Mouse (Mus musculus): ENCODE data around the gene Adgrl3. TPM values are rescaled to one million over a fixed set of nuclear protein-coding genes. Genes with fewer than 3 reads are reported as not detected.

The Adgrl3 gene
- polyA plus RNA-seq, 1 experiment from 2014 or later = 31.7 TPM

DNA sequence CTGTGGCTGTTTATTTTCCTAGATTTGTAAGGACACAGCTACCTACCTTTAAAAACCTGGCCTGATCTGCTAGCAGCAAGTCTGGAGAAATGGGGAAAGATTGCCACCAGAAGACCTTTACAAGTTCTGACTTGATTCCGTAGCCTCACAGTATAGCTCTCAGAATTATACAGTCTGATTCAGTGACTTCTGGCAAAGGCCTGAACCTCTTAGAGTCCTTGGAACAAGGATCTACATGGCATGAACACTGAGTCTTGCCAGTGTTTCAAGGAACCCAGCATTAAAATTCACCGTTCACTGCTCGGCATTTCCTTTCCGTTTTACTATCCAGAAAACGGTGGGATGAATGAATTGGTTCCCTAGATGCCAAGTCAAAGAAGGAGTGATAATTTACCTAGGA lies 756.3 kb downstream of the Adgrl3 start:
- H3K9me3 ChIP-seq (replicated peaks) = no peaks in the 10 kb centered on the region
- no peak overlapping the region for H3K9ac ChIP-seq
- peaks cover 3% of the 10 kb centered on the region; the same call in 1 of the 2 replicates for H3K4me1 ChIP-seq
- H3K27ac ChIP-seq = no peak overlapping the region
- H3K27me3 ChIP-seq = no peaks in the 10 kb centered on the region
- no peak overlapping the region for H3K4me3 ChIP-seq
- ATAC-seq = no peak
- H3K36me3 ChIP-seq (ENCODE audit: poor library complexity, severe bottlenecking) = no peaks in the 10 kb centered on the region
- 90% methylated on average over 5 of the region's 5 CpGs for WGBS
- no peak overlapping the region for H3K4me2 ChIP-seq

DNA sequence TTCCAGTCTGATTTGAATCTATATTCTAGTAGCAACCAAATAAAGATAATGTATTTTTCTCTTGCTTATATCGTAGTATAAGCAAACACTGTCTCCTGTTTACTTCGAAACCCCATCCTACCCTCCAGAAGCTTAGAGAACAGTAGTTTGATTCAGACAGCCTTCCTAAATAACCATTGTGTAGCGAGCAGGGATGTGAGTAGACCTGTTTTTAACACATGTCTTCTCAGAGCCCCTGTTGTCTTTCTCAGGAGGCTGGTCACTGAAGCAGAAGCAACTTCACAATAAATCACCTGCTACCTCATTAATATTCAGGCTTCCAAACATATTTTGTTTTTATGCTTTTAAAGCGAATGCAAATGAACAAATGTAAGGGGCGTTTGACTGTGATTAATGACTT lies 756.8 kb downstream of the Adgrl3 start:
- no peak for ATAC-seq
- Histone ChIP-seq H3K36me3 (ENCODE audit: poor library complexity, severe bottlenecking) (no peaks in the 10 kb centered on the region), H3K4me3 (no peak overlapping the region), H3K9me3 (replicated peaks) (no peaks in the 10 kb centered on the region), H3K27ac (no peak overlapping the region), H3K4me2 (no peak overlapping the region), H3K9ac (no peak overlapping the region), H3K27me3 (no peaks in the 10 kb centered on the region), H3K4me1 (peaks cover 3% of the 10 kb centered on the region; the same call in 1 of the 2 replicates)
- 47% methylated on average over 5 of the region's 5 CpGs for WGBS

DNA sequence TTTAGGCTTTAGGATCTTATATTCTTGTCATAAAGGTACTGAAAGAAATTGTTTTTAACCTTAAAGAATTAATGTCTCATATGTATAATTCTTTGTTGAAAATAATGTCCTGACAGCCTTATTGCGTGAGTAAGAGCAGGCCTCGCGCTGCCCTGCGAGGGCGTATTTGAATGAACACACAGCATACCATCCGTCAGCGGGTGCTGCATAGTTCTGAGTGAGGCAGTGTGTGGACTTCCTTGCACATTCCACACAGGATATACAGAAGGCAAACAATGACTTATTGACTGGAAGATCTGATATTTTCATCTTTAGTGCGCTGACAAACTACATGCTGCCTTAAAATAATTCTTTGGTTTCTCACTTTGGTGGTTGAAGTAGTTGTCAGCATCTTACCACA lies 764.8 kb downstream of the Adgrl3 start:
- Histone ChIP-seq H3K4me2 (no peak overlapping the region), H3K27me3 (no peaks in the 10 kb centered on the region), H3K9me3 (replicated peaks) (no peaks in the 10 kb centered on the region), H3K36me3 (ENCODE audit: poor library complexity, severe bottlenecking) (no peaks in the 10 kb centered on the region), H3K4me1 (no peaks in the 10 kb centered on the region), H3K4me3 (no peak overlapping the region), H3K27ac (no peak overlapping the region), H3K9ac (no peak overlapping the region)
- 82% methylated on average over 8 of the region's 8 CpGs for WGBS
- ATAC-seq = no peak

DNA sequence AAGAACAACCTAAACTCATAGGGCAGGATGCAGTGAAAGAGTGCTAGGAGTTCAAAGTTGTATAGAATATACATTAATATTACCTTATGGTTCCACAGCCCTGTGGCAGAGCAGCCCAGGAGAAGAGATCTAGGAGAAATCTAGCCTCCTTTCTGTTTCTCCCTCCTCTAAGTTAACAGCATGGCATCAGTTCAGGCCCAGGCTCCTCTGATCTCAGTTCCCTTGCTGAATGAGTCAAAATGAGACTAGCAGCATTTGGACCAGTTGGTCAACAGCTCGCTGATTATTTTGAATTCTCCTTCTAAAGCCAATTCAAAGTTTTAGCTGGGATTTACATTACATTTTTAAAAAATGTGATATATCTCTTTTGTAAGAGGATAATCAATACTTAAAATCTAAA lies 770.8 kb downstream of the Adgrl3 start:
- no peak overlapping the region for H3K9ac ChIP-seq
- no peak for ATAC-seq
- no peak overlapping the region for H3K4me3 ChIP-seq
- H3K4me2 ChIP-seq = no peak overlapping the region
- 89% methylated on average over 1 of the region's 1 CpGs for WGBS
- H3K4me1 ChIP-seq = no peaks in the 10 kb centered on the region
- no peak overlapping the region for H3K27ac ChIP-seq
- peaks cover 6% of the 10 kb centered on the region for H3K36me3 ChIP-seq (ENCODE audit: poor library complexity, severe bottlenecking)
- H3K9me3 ChIP-seq (replicated peaks) = no peaks in the 10 kb centered on the region
- no peaks in the 10 kb centered on the region for H3K27me3 ChIP-seq

DNA sequence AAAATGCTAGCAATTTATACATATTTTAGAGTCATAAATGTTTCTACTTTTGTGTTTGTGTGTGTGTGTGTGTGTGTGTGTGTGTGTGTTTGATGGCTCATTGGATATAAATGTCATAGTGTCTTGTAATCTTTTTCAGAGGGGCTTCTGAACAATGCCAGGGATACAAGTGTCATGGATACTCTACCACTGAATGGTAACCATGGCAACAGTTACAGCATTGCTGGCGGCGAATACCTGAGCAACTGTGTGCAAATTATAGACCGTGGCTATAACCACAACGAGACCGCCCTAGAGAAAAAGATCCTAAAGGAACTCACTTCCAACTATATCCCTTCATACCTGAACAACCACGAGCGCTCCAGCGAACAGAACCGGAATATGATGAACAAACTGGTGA lies 774.2 kb downstream of the Adgrl3 start:
- H3K4me2 ChIP-seq = no peak overlapping the region
- no peak overlapping the region for H3K27ac ChIP-seq
- no peaks in the 10 kb centered on the region for H3K4me1 ChIP-seq
- H3K36me3 ChIP-seq (ENCODE audit: poor library complexity, severe bottlenecking) = peaks cover 6% of the 10 kb centered on the region
- 0 out of 2 replicates have a peak, but pooled peaks have one; percentile 24 for ATAC-seq
- H3K4me3 ChIP-seq = no peak overlapping the region
- 91% methylated on average over 9 of the region's 9 CpGs for whole genome bisulfite sequencing
- H3K9me3 ChIP-seq (replicated peaks) = no peaks in the 10 kb centered on the region
- H3K9ac ChIP-seq = no peak overlapping the region
- no peaks in the 10 kb centered on the region for H3K27me3 ChIP-seq

DNA sequence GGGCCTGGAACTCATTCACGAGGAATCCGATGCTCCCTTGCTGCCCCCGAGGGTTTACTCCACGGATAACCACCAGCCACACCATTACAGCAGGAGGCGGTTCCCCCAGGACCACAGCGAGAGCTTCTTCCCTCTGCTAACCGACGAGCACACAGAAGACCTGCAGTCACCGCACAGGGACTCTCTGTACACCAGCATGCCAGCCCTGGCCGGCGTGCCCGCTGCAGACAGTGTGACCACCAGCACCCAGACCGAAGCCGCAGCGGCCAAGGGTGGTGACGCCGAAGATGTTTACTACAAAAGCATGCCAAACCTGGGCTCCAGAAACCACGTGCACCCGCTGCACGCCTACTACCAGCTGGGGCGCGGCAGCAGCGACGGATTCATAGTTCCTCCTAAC lies 774.7 kb downstream of the Adgrl3 start:
- WGBS = 95% methylated on average over 24 of the region's 24 CpGs
- Histone ChIP-seq H3K9ac (no peak overlapping the region), H3K36me3 (ENCODE audit: poor library complexity, severe bottlenecking) (peaks cover 6% of the 10 kb centered on the region), H3K4me1 (no peaks in the 10 kb centered on the region), H3K27me3 (no peaks in the 10 kb centered on the region), H3K9me3 (replicated peaks) (no peaks in the 10 kb centered on the region), H3K27ac (no peak overlapping the region), H3K4me2 (no peak overlapping the region), H3K4me3 (no peak overlapping the region)
- no peak for ATAC-seq

DNA sequence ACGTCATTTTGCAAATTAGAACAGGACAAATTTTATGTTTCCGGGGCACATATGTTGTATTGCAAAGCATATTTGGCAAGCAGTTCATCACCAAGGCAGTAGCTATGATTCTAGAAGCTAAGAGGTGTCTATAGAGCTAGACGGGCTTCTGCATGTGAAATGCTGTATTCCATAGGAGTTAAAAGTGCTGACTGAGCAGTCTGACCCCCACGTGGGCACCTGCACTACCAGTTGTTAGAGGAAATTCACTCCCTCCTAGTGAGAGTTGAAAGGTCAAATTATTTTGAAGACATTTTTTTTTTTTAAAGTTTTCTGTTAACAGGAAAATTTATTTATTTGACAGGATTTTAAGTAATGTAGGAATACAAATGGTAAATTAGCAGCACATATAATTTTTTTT lies 776.2 kb downstream of the Adgrl3 start:
- H3K9ac ChIP-seq = no peak overlapping the region

DNA sequence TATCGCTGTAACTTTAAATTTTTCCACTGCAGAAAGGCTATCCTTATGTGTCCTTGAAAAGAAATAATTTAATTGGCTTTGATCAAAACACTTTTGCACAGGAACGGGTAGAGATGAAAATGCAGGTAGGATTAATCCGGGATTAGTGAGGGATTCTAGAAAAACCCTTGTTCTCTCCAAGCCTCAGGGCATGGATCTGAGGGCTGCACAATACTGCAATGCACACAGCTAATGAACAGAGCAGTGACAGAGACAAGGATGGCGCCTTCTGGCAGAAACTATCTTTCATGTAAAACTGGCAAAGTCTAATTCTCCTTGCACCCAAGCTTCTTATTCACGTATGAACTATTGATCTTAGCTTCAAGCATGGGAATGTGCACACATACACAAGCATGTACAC lies 791.0 kb downstream of the Adgrl3 start:
- no peak overlapping the region for H3K4me3 ChIP-seq
- no peak for ATAC-seq
- H3K9ac ChIP-seq = no peak overlapping the region
- H3K9me3 ChIP-seq (replicated peaks) = no peaks in the 10 kb centered on the region
- no peak overlapping the region for H3K4me2 ChIP-seq
- H3K4me1 ChIP-seq = no peaks in the 10 kb centered on the region
- no peaks in the 10 kb centered on the region for H3K27me3 ChIP-seq
- 57% methylated on average over 5 of the region's 5 CpGs for WGBS
- no peak overlapping the region for H3K27ac ChIP-seq
- no peaks in the 10 kb centered on the region for H3K36me3 ChIP-seq (ENCODE audit: poor library complexity, severe bottlenecking)

More for the DNA sequence above, 776.2 kb downstream of the Adgrl3 start:
- Histone ChIP-seq H3K9me3 (replicated peaks) (no peaks in the 10 kb centered on the region), H3K4me3 (no peak overlapping the region), H3K4me1 (no peaks in the 10 kb centered on the region), H3K36me3 (ENCODE audit: poor library complexity, severe bottlenecking) (peaks cover 6% of the 10 kb centered on the region), H3K27ac (no peak overlapping the region), H3K4me2 (no peak overlapping the region), H3K27me3 (no peaks in the 10 kb centered on the region)
- WGBS = 82% methylated on average over 4 of the region's 4 CpGs
- ATAC-seq = no peak

DNA sequence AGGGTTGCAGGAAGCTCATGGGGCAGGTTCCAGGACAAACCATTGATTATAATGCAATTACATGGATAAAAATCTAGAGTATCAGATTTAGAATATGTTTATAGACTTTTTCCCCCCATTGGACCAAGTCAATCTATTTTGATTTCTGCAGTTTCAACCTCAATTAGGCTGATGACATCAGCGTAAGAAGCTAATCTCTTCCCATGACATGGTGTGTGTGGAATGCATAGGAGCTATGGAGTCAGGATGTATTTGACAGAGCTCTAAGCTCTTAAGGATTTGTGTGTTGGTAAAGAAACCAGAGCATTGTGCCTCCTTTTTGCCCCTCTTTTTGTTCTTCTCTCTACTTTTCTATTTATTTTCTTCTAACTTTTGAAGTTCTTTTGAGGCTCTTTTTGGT lies 812.1 kb downstream of the Adgrl3 start:
- H3K27ac ChIP-seq = no peak overlapping the region
- no peak overlapping the region for H3K9ac ChIP-seq
- no peak for ATAC-seq
- H3K36me3 ChIP-seq (ENCODE audit: poor library complexity, severe bottlenecking) = no peaks in the 10 kb centered on the region
- H3K4me2 ChIP-seq = no peak overlapping the region
- H3K4me1 ChIP-seq = no peaks in the 10 kb centered on the region
- WGBS = 87% methylated on average over 1 of the region's 1 CpGs
- H3K4me3 ChIP-seq = no peak overlapping the region
- H3K27me3 ChIP-seq = no peaks in the 10 kb centered on the region
- H3K9me3 ChIP-seq (replicated peaks) = no peaks in the 10 kb centered on the region

DNA sequence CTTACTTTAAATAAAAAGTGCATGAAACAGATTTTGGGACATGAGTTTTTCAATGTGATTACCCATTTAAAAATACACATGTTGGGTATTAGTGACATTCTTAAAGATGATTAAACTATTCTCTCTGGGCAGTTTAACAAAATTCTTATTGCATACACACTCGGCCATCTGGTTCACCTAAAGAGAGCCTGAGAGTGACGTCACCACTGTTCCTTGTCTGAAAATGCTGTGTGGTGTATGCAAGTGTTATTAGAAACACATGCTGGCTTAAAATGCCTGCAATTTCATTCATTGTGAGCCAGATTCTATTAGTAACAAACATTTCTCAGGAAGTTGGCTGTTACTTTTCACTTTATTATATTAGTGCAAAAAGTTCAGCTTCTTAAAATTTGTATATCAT lies 812.7 kb downstream of the Adgrl3 start:
- Histone ChIP-seq H3K4me3 (no peak overlapping the region), H3K9ac (no peak overlapping the region), H3K27ac (no peak overlapping the region), H3K36me3 (ENCODE audit: poor library complexity, severe bottlenecking) (no peaks in the 10 kb centered on the region), H3K4me1 (no peaks in the 10 kb centered on the region), H3K27me3 (no peaks in the 10 kb centered on the region), H3K9me3 (replicated peaks) (no peaks in the 10 kb centered on the region), H3K4me2 (no peak overlapping the region)
- WGBS = 81% methylated on average over 2 of the region's 2 CpGs
- ATAC-seq = no peak

DNA sequence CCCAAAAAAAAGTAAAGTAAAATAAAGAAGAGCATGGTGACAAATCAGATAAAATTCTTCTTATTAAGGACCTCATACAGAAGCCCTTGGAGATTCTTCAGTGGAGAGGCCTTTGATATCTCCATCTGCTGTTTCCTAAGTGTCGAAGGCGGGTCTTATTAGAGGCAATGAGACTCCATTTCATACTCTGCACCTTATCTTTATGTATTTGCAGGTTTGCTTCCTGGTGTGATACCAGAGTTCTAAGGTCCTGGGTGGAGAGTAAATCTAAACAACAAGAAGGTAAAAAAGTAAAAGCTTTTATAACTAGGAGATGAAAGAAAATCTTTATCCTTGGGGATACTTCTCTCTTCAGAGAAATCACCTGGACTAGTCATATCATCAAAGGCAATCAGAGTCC lies 817.9 kb downstream of the Adgrl3 start:
- Histone ChIP-seq H3K36me3 (ENCODE audit: poor library complexity, severe bottlenecking) (no peaks in the 10 kb centered on the region), H3K9me3 (replicated peaks) (no peaks in the 10 kb centered on the region), H3K27me3 (no peaks in the 10 kb centered on the region), H3K9ac (no peak overlapping the region), H3K27ac (no peak overlapping the region), H3K4me1 (no peaks in the 10 kb centered on the region), H3K4me2 (no peak overlapping the region), H3K4me3 (no peak overlapping the region)
- 89% methylated on average over 2 of the region's 2 CpGs for WGBS
- ATAC-seq = no peak

DNA sequence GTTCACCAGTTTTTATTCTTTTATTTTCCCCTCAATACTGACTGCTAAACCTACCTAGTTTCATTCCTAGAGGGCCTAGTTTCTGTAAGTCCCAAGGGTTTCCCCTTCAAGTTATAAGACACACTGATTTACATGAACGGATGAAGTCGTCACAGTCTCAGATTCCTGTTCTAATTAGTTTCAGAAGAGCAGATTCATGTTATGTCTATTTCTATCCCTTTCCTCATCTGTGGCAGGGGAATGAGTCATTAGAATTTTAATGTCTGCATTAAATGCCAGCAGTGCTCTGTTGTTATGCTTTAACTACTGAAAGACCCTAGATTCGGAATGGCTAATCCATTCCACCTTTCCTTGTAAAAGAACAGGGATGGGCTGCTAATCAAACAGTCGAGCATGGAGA lies 823.9 kb downstream of the Adgrl3 start:
- no peak for ATAC-seq
- Histone ChIP-seq H3K4me3 (no peak overlapping the region), H3K27ac (no peak overlapping the region), H3K4me1 (no peaks in the 10 kb centered on the region), H3K36me3 (ENCODE audit: poor library complexity, severe bottlenecking) (no peaks in the 10 kb centered on the region), H3K27me3 (no peaks in the 10 kb centered on the region), H3K9ac (no peak overlapping the region), H3K9me3 (replicated peaks) (no peaks in the 10 kb centered on the region), H3K4me2 (no peak overlapping the region)
- 43% methylated on average over 4 of the region's 4 CpGs for WGBS

DNA sequence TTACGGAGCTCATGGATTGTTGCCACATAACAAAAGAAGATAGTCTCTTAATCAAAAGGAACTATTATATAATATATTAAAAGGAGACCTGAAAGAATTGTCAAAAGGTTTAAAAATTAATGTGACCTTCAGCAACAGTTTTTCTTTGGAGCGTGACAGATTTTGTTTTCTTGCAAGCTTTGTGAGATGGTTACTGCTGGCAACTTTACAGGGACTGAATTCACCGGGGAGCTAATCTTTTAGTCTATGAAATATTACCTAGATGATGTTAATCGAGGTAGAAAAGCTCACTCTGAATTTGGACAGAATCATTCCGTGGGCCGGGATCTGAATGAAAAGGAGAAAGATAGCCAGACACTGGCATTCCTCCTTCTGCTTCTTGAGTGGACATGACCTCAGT lies 850.4 kb downstream of the Adgrl3 start:
- Histone ChIP-seq H3K9ac (no peak overlapping the region), H3K9me3 (replicated peaks) (no peaks in the 10 kb centered on the region), H3K27ac (no peak overlapping the region), H3K36me3 (ENCODE audit: poor library complexity, severe bottlenecking) (no peaks in the 10 kb centered on the region), H3K4me3 (no peak overlapping the region), H3K27me3 (no peaks in the 10 kb centered on the region), H3K4me2 (no peak overlapping the region), H3K4me1 (no peaks in the 10 kb centered on the region)
- whole genome bisulfite sequencing = 91% methylated on average over 6 of the region's 6 CpGs
- ATAC-seq = no peak
